Mouse (Mus musculus): Measurements from ENCODE around the gene Fpgs. TPM values are rescaled to one million over a fixed set of nuclear protein-coding genes. Genes with fewer than 3 reads are reported as not detected.

The Fpgs gene
- polyA plus RNA-seq, 1 experiment from 2014 or later: 20.2 TPM

- H3K9me3 ChIP-seq (ENCODE audit: control insufficient read depth, low read length): no peaks in the 10 kb centered on the region
- H3K27me3 ChIP-seq (replicated peaks; ENCODE audit: control insufficient read depth, insufficient read depth, low read length): no peaks in the 10 kb centered on the region
- H3K27ac ChIP-seq (ENCODE audit: low read depth, low read length): peak overlapping the region; percentile 81
- under 1% methylated on average over 51 of the region's 51 CpGs for WGBS
- peak overlapping the region; percentile 86 for H3K4me3 ChIP-seq (ENCODE audit: low read length)
- peak overlapping the region; percentile 80 for H3K4me2 ChIP-seq (ENCODE audit: low read length)
- peak; percentile 99 for ATAC-seq
- peak overlapping the region; percentile 90 for H3K9ac ChIP-seq (ENCODE audit: low read depth, low read length)
- peaks cover 10% of the 10 kb centered on the region for H3K4me1 ChIP-seq (ENCODE audit: control insufficient read depth, insufficient read depth, low read depth, low read length)
- H3K36me3 ChIP-seq (ENCODE audit: control insufficient read depth, insufficient read depth, low read length): no peaks in the 10 kb centered on the region
Measured at GRCm38 (mm10) chr2:32693823-32694411, 10.0 kb downstream of the Fpgs start.

GRCm38 (mm10) chr2:32693282-32693681 is 10.7 kb downstream of the Fpgs start:
- H3K4me3 ChIP-seq (ENCODE audit: low read length): peak overlapping the region; percentile 86
- WGBS: 17% methylated on average over 7 of the region's 7 CpGs
- no peaks in the 10 kb centered on the region for H3K27me3 ChIP-seq (replicated peaks; ENCODE audit: control insufficient read depth, insufficient read depth, low read length)
- H3K4me2 ChIP-seq (ENCODE audit: low read length): peak overlapping the region; percentile 80
- peaks cover 10% of the 10 kb centered on the region for H3K4me1 ChIP-seq (ENCODE audit: control insufficient read depth, insufficient read depth, low read depth, low read length)
- no peak for ATAC-seq
- peak overlapping the region; percentile 90 for H3K9ac ChIP-seq (ENCODE audit: low read depth, low read length)
- H3K27ac ChIP-seq (ENCODE audit: low read depth, low read length): peak overlapping the region; percentile 81
- H3K36me3 ChIP-seq (ENCODE audit: control insufficient read depth, insufficient read depth, low read length): no peaks in the 10 kb centered on the region
- H3K9me3 ChIP-seq (ENCODE audit: control insufficient read depth, low read length): no peaks in the 10 kb centered on the region

DNA sequence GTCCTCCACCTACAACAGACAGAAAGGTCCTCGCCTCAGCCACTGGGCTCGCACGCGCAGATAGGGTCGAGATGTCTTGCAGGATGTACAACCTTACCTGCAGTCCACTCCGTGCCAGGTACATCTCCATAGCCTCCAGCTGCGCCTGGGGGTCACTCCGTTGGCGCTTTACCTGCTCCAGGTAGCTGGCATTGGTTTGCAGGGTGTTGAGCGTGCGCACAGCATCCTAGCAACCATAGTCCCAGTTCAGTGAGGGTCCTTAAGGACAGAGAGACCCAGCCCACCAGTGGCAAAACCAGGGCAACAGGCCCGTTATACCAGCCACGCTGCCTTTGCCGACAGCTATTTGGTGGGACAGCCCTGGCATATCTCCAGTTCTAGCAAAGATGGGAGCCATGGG is 11.4 kb downstream of the Fpgs start:
- H3K27me3 ChIP-seq (replicated peaks; ENCODE audit: control insufficient read depth, insufficient read depth, low read length): no peaks in the 10 kb centered on the region
- 95% methylated on average over 14 of the region's 14 CpGs for WGBS
- H3K9me3 ChIP-seq (ENCODE audit: control insufficient read depth, low read length): no peaks in the 10 kb centered on the region
- H3K4me3 ChIP-seq (ENCODE audit: low read length): no peak overlapping the region
- H3K4me1 ChIP-seq (ENCODE audit: control insufficient read depth, insufficient read depth, low read depth, low read length): peaks cover 10% of the 10 kb centered on the region
- no peak overlapping the region for H3K27ac ChIP-seq (ENCODE audit: low read depth, low read length)
- ATAC-seq: no peak
- peaks cover 4% of the 10 kb centered on the region; the same call in 1 of the 2 replicates for H3K36me3 ChIP-seq (ENCODE audit: control insufficient read depth, insufficient read depth, low read length)
- H3K9ac ChIP-seq (ENCODE audit: low read depth, low read length): peak overlapping the region; percentile 14; the same call in 1 of the 2 replicates
- H3K4me2 ChIP-seq (ENCODE audit: low read length): peak overlapping the region; percentile 80

- WGBS: 80% methylated on average over 11 of the region's 11 CpGs
- no peak overlapping the region for H3K4me2 ChIP-seq (ENCODE audit: low read length)
- no peaks in the 10 kb centered on the region for H3K27me3 ChIP-seq (replicated peaks; ENCODE audit: control insufficient read depth, insufficient read depth, low read length)
- no peak overlapping the region for H3K9ac ChIP-seq (ENCODE audit: low read depth, low read length)
- H3K9me3 ChIP-seq (ENCODE audit: control insufficient read depth, low read length): no peaks in the 10 kb centered on the region
- no peak overlapping the region for H3K27ac ChIP-seq (ENCODE audit: low read depth, low read length)
- no peak overlapping the region for H3K4me3 ChIP-seq (ENCODE audit: low read length)
- no peak for ATAC-seq
- H3K36me3 ChIP-seq (ENCODE audit: control insufficient read depth, insufficient read depth, low read length): peaks cover 14% of the 10 kb centered on the region
- peaks cover 10% of the 10 kb centered on the region for H3K4me1 ChIP-seq (ENCODE audit: control insufficient read depth, insufficient read depth, low read depth, low read length)
Measured at GRCm38 (mm10) chr2:32691041-32691440, 12.9 kb downstream of the Fpgs start.

- Histone ChIP-seq H3K27me3 (replicated peaks; ENCODE audit: control insufficient read depth, insufficient read depth, low read length) (no peaks in the 10 kb centered on the region), H3K9ac (ENCODE audit: low read depth, low read length) (no peak overlapping the region), H3K4me2 (ENCODE audit: low read length) (no peak overlapping the region), H3K36me3 (ENCODE audit: control insufficient read depth, insufficient read depth, low read length) (peaks cover 23% of the 10 kb centered on the region), H3K9me3 (ENCODE audit: control insufficient read depth, low read length) (no peaks in the 10 kb centered on the region), H3K4me1 (ENCODE audit: control insufficient read depth, insufficient read depth, low read depth, low read length) (peaks cover 10% of the 10 kb centered on the region), H3K27ac (ENCODE audit: low read depth, low read length) (no peak overlapping the region), H3K4me3 (ENCODE audit: low read length) (no peak overlapping the region)
- WGBS: 24% methylated on average over 5 of the region's 5 CpGs
- ATAC-seq: no peak
Measured at GRCm38 (mm10) chr2:32689420-32689819, 14.5 kb downstream of the Fpgs start.

DNA sequence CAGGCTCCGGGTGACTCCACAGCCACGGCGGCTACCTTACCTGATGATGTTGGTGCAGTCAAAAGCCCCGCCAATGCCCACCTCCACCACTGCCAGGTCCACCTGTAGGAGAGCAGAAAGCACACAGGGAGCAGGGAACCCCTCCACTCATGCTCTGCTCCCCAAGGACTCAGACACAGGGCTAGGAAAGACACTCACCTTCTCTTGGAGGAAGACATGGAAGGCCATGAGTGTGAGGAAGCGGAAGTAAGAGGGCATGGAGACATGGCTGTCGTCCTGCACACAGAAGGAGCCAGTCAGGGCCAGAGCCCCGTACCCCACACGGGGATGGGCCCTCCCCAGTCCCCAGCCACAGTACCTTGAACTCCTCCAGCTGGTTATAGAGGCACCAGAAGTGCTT is 16.4 kb downstream of the Fpgs start:
- H3K9me3 ChIP-seq (ENCODE audit: control insufficient read depth, low read length): no peaks in the 10 kb centered on the region
- no peak overlapping the region for H3K27ac ChIP-seq (ENCODE audit: low read depth, low read length)
- peaks cover 2% of the 10 kb centered on the region for H3K4me1 ChIP-seq (ENCODE audit: control insufficient read depth, insufficient read depth, low read depth, low read length)
- no peak overlapping the region for H3K9ac ChIP-seq (ENCODE audit: low read depth, low read length)
- no peak for ATAC-seq
- H3K4me2 ChIP-seq (ENCODE audit: low read length): no peak overlapping the region
- H3K4me3 ChIP-seq (ENCODE audit: low read length): no peak overlapping the region
- peaks cover 30% of the 10 kb centered on the region for H3K36me3 ChIP-seq (ENCODE audit: control insufficient read depth, insufficient read depth, low read length)
- 94% methylated on average over 8 of the region's 8 CpGs for WGBS
- H3K27me3 ChIP-seq (replicated peaks; ENCODE audit: control insufficient read depth, insufficient read depth, low read length): no peaks in the 10 kb centered on the region

DNA sequence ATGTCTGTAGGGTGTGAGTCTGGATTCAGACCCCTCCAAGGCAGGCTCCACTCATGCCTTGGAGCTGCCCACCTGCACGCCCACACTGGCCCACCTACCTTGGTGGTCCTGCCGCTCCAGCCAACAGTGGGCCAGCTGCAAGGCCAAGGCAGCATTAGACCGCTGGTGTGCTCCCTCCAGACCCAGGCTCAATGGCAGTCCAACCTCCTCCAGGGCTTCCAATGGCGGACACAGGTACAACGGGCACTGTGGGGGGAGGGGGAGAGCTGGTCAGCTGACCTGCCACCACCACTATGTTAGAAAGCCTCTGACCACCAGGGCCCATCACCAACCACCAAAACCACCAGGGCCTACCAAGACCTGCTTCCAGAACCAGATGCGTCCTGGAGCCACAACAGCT is 17.3 kb downstream of the Fpgs start:
- Histone ChIP-seq H3K4me2 (ENCODE audit: low read length) (no peak overlapping the region), H3K9ac (ENCODE audit: low read depth, low read length) (no peak overlapping the region), H3K27me3 (replicated peaks; ENCODE audit: control insufficient read depth, insufficient read depth, low read length) (no peaks in the 10 kb centered on the region), H3K36me3 (ENCODE audit: control insufficient read depth, insufficient read depth, low read length) (peaks cover 34% of the 10 kb centered on the region), H3K27ac (ENCODE audit: low read depth, low read length) (no peak overlapping the region), H3K9me3 (ENCODE audit: control insufficient read depth, low read length) (no peaks in the 10 kb centered on the region), H3K4me1 (ENCODE audit: control insufficient read depth, insufficient read depth, low read depth, low read length) (no peaks in the 10 kb centered on the region), H3K4me3 (ENCODE audit: low read length) (no peak overlapping the region)
- WGBS: 91% methylated on average over 5 of the region's 6 CpGs
- ATAC-seq: no peak

GRCm38 (mm10) chr2:32685807-32686206 is 18.1 kb downstream of the Fpgs start:
- Histone ChIP-seq H3K4me2 (ENCODE audit: low read length) (no peak overlapping the region), H3K4me3 (ENCODE audit: low read length) (no peak overlapping the region), H3K27ac (ENCODE audit: low read depth, low read length) (no peak overlapping the region), H3K9ac (ENCODE audit: low read depth, low read length) (no peak overlapping the region), H3K4me1 (ENCODE audit: control insufficient read depth, insufficient read depth, low read depth, low read length) (no peaks in the 10 kb centered on the region), H3K27me3 (replicated peaks; ENCODE audit: control insufficient read depth, insufficient read depth, low read length) (no peaks in the 10 kb centered on the region), H3K36me3 (ENCODE audit: control insufficient read depth, insufficient read depth, low read length) (peaks cover 34% of the 10 kb centered on the region), H3K9me3 (ENCODE audit: control insufficient read depth, low read length) (no peaks in the 10 kb centered on the region)
- 98% methylated on average over 3 of the region's 3 CpGs for WGBS
- no peak for ATAC-seq

- WGBS: 90% methylated on average over 15 of the region's 15 CpGs
- no peak overlapping the region for H3K4me3 ChIP-seq (ENCODE audit: low read length)
- peaks cover 34% of the 10 kb centered on the region for H3K36me3 ChIP-seq (ENCODE audit: control insufficient read depth, insufficient read depth, low read length)
- H3K27ac ChIP-seq (ENCODE audit: low read depth, low read length): no peak overlapping the region
- H3K4me1 ChIP-seq (ENCODE audit: control insufficient read depth, insufficient read depth, low read depth, low read length): peaks cover 4% of the 10 kb centered on the region
- H3K4me2 ChIP-seq (ENCODE audit: low read length): no peak overlapping the region
- no peaks in the 10 kb centered on the region for H3K9me3 ChIP-seq (ENCODE audit: control insufficient read depth, low read length)
- H3K27me3 ChIP-seq (replicated peaks; ENCODE audit: control insufficient read depth, insufficient read depth, low read length): no peaks in the 10 kb centered on the region
- no peak for ATAC-seq
- H3K9ac ChIP-seq (ENCODE audit: low read depth, low read length): no peak overlapping the region
Measured at GRCm38 (mm10) chr2:32684681-32685428, 19.1 kb downstream of the Fpgs start.

Measured in hindbrain, embryonic 16.5 days (tissue).